Mouse (Mus musculus) CD4-positive, CD25-positive, alpha-beta regulatory T cell, adult 2 months (primary cell): ENCODE measurements around the gene Gm17655.

Experiments used
- DNase-seq: peaks from one replicate; pipeline ENCODE4 v3.0.0-alpha.2; 2012; ENCODE audit warnings: low read depth, low spot score

Gene Gm17655

GRCm38 (mm10) chr5:110086161-110086866, 14.0 kb upstream of the Gm17655 start:
- DNase-seq: no peak

- DNase-seq: no peak
Observed at GRCm38 (mm10) chr5:110082961-110083360, 10.6 kb upstream of the Gm17655 start.

- peak; percentile 87 for DNase-seq
Observed at GRCm38 (mm10) chr5:110057637-110058408, 14.5 kb downstream of the Gm17655 start.

- DNase-seq: peak; percentile 47
Observed at GRCm38 (mm10) chr5:110023694-110024427, 48.5 kb downstream of the Gm17655 start.

GRCm38 (mm10) chr5:110023273-110023672, 49.0 kb downstream of the Gm17655 start:
- no peak for DNase-seq

- peak; percentile 7 for DNase-seq
Observed at GRCm38 (mm10) chr5:110015775-110016174, 56.5 kb downstream of the Gm17655 start.
